Mouse (Mus musculus) cerebellum, adult 9-10 months (tissue): ENCODE measurements around the gene D10Wsu102e.

Experiments
- DNase-seq: peaks from one replicate; pipeline ENCODE4 v3.0.0; 2022

D10Wsu102e gene

DNA sequence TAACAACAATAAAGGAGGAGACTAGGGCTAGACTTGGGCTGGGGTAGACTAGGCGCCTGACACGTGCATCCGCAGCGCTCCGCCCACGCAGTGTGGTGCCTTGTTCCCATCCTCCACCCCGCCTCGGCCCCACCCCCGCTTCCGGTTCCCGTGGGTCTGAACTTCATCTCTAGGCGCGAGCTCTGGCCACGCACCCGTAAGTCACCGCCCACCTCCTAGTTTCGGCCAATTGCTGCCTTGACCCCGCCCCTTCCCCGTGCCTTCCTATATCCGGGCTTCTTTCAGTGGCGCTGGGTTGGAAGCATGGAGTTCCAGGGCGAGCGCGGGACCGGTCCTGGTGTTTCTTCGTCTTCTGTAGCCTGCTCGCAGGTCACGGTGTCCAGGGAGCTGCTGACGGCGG, at the start of gene D10Wsu102e:
D10Wsu102e (plus strand) TSS at position 266 of the 400 bp plus-strand sequence.
- peak; percentile 98 for DNase-seq

GRCm38 (mm10) chr10:83310356-83310755, 49.7 kb upstream of the D10Wsu102e start:
- peak; percentile 55 for DNase-seq

DNA sequence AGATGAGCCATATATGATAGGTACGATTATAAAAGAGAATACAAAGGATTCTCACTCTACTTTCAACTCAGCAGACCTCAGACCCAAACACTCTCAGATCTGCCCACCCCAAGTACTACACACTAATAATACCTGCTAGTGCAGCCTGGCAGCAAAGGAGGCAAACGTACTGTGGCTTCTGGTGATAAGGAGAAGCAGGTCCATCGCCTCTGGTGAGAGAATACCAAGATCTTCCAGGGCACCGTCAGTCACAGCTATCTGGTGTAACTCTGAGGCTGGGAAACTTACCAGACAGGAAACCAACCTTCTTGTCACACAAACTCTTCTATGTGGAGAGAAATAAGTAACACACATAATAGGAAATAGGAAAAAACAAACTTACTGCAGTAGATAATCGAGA, 47.0 kb upstream of the D10Wsu102e start:
- no peak for DNase-seq

DNA sequence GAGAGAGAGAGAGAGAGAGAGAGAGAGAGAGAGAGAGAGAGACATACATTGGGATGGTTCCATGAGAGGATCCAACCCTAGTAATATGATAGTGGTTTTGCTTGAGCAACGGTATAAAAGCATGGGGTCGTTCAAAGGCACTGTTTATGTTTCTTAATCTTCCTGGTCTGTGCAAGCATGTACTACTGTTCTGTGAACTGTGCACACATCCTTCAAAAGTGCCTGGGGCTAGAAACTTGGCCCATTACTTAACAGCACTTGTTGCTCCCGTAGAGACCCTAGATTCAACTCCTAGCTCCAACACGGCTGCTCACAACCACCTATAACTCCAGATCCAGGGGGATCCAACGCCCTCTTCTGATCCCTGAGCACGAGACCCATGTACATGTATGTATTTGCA, 39.6 kb upstream of the D10Wsu102e start:
- no peak for DNase-seq

DNA sequence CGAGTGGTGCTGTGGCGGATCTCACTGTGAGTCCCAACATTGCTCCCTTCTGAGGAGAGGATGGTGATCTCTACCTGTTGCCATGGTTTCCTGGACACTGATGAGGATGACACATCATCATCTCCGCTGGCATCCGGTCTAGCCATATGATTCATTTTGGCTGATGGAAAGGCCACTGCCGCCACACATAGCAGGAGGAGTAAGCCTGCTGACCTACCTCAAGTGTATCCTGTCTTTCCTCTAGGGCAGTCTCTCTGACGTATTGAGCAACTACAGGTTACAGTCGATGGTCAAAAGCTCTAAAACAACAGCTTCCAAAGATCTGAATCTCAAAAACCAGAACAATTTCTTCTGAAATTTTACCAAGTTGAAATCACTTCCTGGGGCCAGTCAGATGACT, 39.2 kb upstream of the D10Wsu102e start:
- DNase-seq, result peak; percentile 82

- no peak for DNase-seq
These were observed 38.5 kb upstream of the D10Wsu102e start for GRCm38 (mm10) chr10:83321528-83321927.

DNA sequence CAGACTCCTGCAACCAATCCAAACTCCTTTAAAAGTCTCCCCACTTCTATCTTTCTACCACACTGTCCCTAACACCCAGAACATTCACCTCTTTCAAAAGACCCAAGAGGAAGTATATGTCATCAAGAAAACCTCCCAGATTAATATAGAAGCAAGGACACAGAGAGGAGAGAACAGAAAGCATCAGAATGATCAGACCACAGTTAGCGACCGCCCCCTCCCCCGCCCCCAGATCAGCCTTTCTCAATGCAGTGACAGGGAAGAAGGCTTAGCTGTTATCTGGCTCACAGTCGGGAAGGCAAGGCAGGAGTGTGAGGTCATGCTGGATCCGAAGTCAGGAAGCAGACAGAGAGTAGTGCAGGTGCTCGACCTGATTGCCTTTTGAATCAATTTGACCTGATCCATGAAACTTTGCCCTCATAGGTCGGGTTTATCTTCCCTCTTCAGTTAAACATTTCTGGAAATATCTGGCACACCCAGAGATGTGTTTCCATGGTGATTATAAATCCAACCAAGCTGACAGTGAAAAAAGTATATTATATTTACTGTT, 37.4 kb upstream of the D10Wsu102e start:
- DNase-seq, result no peak

- no peak for DNase-seq
These were observed 35.1 kb upstream of the D10Wsu102e start for GRCm38 (mm10) chr10:83324871-83325270.

- DNase-seq, result no peak
These were observed 34.1 kb upstream of the D10Wsu102e start for GRCm38 (mm10) chr10:83325903-83326302.

- DNase-seq, result no peak
These were observed 33.3 kb upstream of the D10Wsu102e start for GRCm38 (mm10) chr10:83326648-83327285.

GRCm38 (mm10) chr10:83328791-83329190, 31.2 kb upstream of the D10Wsu102e start:
- no peak for DNase-seq

DNA sequence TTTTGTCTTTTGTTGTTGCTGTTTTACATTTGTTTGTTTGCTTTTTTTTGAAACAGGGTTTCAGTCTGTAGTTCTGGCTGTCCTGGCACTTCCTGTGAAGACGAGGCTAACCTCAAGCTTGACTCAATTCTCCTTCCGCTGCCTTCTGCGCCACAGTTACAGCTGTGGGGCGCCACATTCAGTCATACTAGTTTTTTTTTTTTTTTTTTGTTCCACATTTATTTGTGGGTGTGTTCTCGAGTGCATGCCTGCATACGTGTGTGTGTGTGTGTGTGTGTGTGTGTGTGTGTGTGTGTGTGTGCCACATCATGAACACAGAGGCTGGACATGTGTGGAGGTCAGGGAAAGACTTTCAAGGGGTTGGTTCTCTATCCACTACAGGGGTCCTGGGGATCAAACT, 29.7 kb upstream of the D10Wsu102e start:
- DNase-seq, result no peak

GRCm38 (mm10) chr10:83331811-83332210, 28.2 kb upstream of the D10Wsu102e start:
- DNase-seq, result no peak

- no peak for DNase-seq
These were observed 27.4 kb upstream of the D10Wsu102e start for GRCm38 (mm10) chr10:83332581-83332980.

GRCm38 (mm10) chr10:83336336-83336735, 23.7 kb upstream of the D10Wsu102e start:
- DNase-seq, result no peak

DNA sequence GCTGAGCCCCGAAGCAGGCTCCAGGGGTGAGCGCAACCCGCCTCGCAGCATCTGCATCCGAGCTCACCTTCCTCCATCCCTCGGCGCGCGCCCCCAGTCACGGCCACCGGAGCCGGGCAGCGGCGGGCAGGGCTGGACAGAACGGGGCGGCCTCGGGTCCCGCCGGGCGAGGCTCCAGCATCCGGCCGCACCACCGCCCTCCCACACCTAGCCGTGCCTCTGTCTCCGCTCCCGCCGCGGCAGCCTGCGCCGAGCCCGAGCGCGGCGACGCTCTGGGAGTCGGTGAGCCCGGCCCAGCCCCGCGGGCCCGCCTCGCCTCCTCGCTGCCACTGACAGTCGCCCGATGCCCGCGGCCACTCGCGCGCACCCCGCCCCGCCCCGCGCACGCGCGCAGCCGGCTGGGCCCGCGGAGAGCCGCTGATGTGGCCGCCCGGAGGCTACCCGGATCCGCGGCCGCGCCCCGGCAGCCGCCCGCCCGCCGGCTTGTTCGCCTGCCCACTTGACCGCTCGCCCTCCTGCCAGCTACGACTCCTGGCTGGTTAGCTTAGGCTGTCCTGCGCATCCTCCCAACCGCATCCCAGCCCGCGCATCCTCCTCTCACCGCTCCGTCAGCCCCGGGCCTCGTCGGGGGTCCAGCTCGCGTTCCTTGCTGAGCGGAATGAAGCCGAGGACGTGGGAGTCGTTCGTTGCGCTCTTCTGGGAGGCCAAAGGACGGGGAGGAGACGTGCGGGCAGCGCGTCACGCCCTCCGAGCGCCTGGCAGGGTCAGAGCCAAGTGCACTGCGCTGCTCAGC, 22.7 kb upstream of the D10Wsu102e start, which contains the start of gene Slc41a2:
Slc41a2 (minus strand) TSS at position 724 of the 793 bp plus-strand sequence.
- peak; percentile 83 for DNase-seq

DNA sequence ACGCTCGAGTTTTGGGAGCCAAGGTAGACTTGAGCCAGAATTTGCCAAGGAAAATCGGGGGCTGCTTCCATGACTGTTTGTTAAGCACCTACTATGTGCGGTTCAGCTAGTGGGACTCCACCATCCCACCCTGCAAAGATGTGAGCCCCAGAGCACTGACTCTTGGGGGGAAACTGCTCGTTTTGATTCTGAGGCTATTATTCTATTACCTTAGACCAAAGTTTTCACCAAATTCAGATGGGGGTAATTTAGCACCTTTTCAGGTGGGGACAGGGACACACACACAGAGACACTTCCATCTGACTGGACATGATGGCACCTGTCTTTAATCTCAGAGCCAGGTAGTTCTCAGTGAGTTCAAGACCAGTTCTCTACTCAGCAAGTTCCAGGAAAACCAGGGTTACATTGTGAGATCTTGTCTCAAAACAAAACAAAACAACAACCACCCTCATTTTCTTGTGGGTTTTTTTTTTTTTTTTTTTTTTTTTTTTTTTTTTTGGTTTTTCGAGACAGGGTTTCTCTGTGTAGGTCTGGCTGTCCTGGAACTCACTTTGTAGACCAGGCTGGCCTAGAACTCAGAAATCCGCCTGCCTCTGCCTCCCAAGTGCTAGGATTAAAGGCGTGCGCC, 21.9 kb upstream of the D10Wsu102e start:
- no peak for DNase-seq

DNA sequence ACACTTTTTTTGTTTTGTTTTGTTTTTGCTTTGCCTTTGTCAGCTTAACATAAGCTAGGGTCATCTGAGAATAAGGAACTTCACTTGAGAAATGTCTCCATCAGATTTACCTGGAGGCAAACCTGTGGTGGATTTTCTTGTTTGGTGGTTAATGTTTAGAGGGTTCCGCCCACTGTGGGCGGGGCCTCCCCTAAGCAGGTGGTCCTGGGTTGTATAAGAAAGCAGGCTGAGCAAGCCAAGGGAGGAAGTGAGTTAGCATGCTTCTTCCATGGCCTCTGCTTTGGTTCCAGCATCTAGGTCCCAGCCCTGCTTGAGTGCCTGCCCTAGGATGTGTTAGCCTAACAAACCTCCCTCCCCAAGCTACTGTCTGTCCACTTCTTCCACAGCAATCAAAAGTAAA, 18.8 kb upstream of the D10Wsu102e start:
- no peak for DNase-seq

- peak; percentile 61 for DNase-seq
These were observed 16.9 kb upstream of the D10Wsu102e start for GRCm38 (mm10) chr10:83343171-83343570.

- DNase-seq, result no peak
These were observed 16.0 kb upstream of the D10Wsu102e start for GRCm38 (mm10) chr10:83343828-83344685.

GRCm38 (mm10) chr10:83345693-83346358, 14.2 kb upstream of the D10Wsu102e start:
- no peak for DNase-seq

DNA sequence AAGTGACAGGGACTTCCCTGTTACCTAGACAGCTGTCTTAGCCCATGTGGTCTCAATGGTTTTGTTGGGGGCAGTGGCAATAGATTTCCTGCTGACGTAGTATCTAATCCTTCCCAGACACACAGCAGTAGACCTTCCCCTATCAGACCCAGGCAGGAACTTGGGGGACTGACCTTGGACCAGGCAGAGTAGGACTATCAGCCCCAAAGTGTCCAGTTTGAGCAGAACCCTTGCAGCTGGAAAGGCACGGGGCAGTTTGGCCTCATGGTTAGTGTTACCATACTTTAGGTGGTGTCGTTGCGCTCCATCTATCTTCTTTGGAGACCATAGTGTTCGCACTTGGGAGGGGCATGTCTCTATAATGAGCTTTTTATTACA, 13.7 kb upstream of the D10Wsu102e start:
- no peak for DNase-seq
